Mouse (Mus musculus) small intestine, adult 2 months (tissue): ENCODE measurements around the gene Kif17. TPM values are rescaled to one million over a fixed set of nuclear protein-coding genes. Genes with fewer than 3 reads are reported as not detected.

Experiments
- H3K27ac ChIP-seq: fragments of 200-500 bp; 2 replicates; pipeline ENCODE4 v1.5.1; 2012; ENCODE audit warnings: low read depth, low read length, control low read depth, inconsistent platforms; ENCODE audit not compliant: insufficient read depth
- H3K27me3 ChIP-seq: fragments of 200-500 bp; 2 replicates; pipeline ENCODE4 v1.6.1; 2012; ENCODE audit warnings: mild to moderate bottlenecking, moderate library complexity, low read length, inconsistent platforms; ENCODE audit not compliant: control insufficient read depth, insufficient read depth
- H3K36me3 ChIP-seq: fragments of 200-500 bp; 2 replicates; pipeline ENCODE4 v1.6.1; 2012; ENCODE audit warnings: mild to moderate bottlenecking, low read length, control low read depth, inconsistent platforms; ENCODE audit not compliant: control insufficient read depth, insufficient read depth
- H3K4me1 ChIP-seq: fragments of 200-500 bp; 2 replicates; pipeline ENCODE4 v1.6.1; 2012; ENCODE audit warnings: low read length, inconsistent platforms, mixed read lengths; ENCODE audit not compliant: control insufficient read depth, insufficient read depth, insufficient read length
- H3K4me3 ChIP-seq: fragments of 200-500 bp; 2 replicates; pipeline ENCODE4 v1.5.1; 2012; ENCODE audit warnings: low read depth, mild to moderate bottlenecking, control low read depth, inconsistent platforms, low read length, moderate library complexity
- CTCF ChIP-seq: fragments of 200-500 bp; IDR thresholded peaks from 2 replicates; pipeline ENCODE4 v1.5.1; 2012; ENCODE audit warnings: low read depth, mild to moderate bottlenecking, control low read depth, inconsistent platforms, low read length, moderate library complexity, mixed read lengths; ENCODE audit not compliant: insufficient replicate concordance, insufficient read length; ENCODE audit errors: extremely low read depth
- POLR2A ChIP-seq: fragments of 200-500 bp; IDR thresholded peaks from 2 replicates; pipeline ENCODE4 v1.6.1; 2012; ENCODE audit warnings: low read depth, mild to moderate bottlenecking, control low read depth, inconsistent platforms, low read length, moderate library complexity
- WGBS: fragments of 180-500 bp; shearing (Covaris S2); methylation state at CpG from one replicate; pipeline ENCODE4 v1.1.7; 2018; 5-methylcytosine and 5-hydroxymethylcytosine counted together
- polyA plus RNA-seq: library from polyadenylated mRNA; depleted of rRNA; stranded (reverse); fragments of >200 nt; gene quantifications from 2 replicates; pipeline ENCODE4 v1.2.3, GENCODE M21; 2012

Gene Kif17
- polyA plus RNA-seq, 1 experiment, result 0.19 TPM

DNA sequence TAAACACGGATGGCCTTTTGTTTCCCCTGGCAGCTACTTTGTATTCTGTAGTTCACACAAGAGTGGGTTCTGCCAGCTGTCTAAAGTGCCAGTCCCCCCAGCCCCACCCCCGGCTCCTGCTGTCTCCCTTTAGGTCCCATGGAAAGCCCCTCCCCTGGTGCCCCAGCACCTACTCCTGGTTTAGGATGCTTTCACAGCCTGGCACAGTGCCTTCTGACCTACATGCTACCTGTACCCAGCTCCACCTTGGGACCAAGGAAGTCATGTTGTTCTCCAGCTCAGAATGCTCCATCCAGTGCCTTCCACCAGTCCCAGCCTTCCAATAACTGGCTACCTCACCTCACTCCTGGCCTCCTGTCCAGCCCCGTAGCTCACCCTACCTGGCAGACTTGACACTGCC lies 56.8 kb downstream of the Kif17 start:
- no peak overlapping the region for H3K27ac ChIP-seq
- H3K27me3 ChIP-seq, result no peaks in the 10 kb centered on the region
- H3K36me3 ChIP-seq, result peaks cover 28% of the 10 kb centered on the region
- no peak for TF ChIP-seq CTCF
- TF ChIP-seq POLR2A, result no peak
- no peak overlapping the region for H3K4me3 ChIP-seq
- WGBS, result 80% methylated on average over 3 of the region's 3 CpGs
- peaks cover 14% of the 10 kb centered on the region for H3K4me1 ChIP-seq

DNA sequence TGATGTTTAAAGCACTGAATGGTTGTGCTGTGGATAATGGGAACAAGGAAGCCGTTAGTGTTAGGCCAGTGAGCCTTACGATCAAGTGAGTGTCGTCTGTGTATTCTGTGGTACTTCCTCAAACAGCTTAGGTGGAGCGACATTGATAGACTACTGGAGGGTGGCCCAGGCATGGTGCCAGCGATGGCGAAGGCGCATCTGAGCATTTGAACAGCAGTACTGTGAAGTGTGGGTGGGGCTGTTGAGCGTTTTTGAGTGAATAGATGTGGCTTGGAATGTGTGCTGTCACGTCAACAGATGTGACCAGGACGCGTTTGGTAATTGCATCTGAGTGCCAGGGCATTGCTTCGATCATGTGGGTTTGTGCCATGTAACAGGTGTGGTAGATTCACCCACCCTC lies 57.5 kb downstream of the Kif17 start:
- TF ChIP-seq POLR2A, result no peak
- TF ChIP-seq CTCF, result no peak
- Histone ChIP-seq H3K27ac (no peak overlapping the region), H3K4me1 (peaks cover 14% of the 10 kb centered on the region), H3K4me3 (no peak overlapping the region), H3K36me3 (peaks cover 34% of the 10 kb centered on the region), H3K27me3 (no peaks in the 10 kb centered on the region)
- WGBS, result 50% methylated on average over 12 of the region's 12 CpGs

DNA sequence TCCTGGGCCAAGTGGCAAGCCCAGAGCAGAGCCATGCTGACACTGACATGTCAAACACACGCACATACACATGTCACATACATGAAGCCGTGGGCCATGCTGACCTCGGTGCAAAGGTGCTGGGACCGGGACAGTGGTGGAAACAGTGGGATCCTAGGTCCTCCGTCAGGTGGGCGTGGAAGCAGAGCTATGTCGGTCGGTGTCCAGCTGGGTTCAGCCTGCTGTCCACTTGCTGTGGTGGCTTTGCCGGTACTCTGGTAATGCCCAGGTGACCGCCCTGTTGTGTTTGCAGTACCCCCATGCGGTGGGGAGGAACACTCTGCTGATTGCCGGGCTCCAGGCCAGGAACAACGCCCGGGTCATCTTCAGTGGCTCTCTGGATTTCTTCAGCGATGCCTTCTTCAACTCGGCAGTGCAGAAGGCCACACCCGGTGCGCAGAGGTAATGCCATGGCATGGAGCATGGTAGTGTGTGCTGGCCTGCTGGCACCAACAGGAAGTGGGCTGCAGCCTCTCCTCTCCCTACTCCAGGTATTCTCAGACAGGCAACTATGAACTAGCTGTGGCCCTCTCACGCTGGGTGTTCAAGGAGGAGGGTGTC lies 60.2 kb downstream of the Kif17 start:
- H3K4me3 ChIP-seq, result no peak overlapping the region
- H3K27ac ChIP-seq, result no peak overlapping the region
- H3K27me3 ChIP-seq, result no peaks in the 10 kb centered on the region
- H3K4me1 ChIP-seq, result peaks cover 8% of the 10 kb centered on the region
- 87% methylated on average over 19 of the region's 19 CpGs for WGBS
- peaks cover 49% of the 10 kb centered on the region for H3K36me3 ChIP-seq
- TF ChIP-seq CTCF, result no peak
- no peak for TF ChIP-seq POLR2A

DNA sequence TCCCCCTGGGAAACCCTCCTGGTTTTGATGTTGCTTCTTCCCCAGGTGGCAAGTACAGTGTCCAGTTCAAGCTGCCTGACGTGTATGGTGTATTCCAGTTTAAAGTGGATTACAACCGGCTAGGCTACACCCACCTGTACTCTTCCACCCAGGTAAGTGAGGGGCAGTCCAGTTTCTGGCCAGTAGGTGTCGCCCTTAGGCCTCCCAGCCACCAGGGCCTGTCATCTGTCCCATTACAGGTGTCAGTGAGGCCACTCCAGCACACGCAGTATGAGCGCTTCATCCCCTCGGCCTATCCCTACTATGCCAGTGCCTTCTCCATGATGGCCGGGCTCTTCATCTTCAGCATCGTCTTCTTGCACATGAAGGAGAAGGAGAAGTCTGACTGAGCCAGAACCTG lies 61.4 kb downstream of the Kif17 start:
- H3K27ac ChIP-seq, result no peak overlapping the region
- H3K27me3 ChIP-seq, result no peaks in the 10 kb centered on the region
- peaks cover 5% of the 10 kb centered on the region for H3K4me1 ChIP-seq
- H3K36me3 ChIP-seq, result peaks cover 53% of the 10 kb centered on the region
- H3K4me3 ChIP-seq, result no peak overlapping the region
- WGBS, result 42% methylated on average over 8 of the region's 8 CpGs
- TF ChIP-seq CTCF, result peak; percentile 90; the same call in 1 of the 2 replicates
- TF ChIP-seq POLR2A, result no peak

DNA sequence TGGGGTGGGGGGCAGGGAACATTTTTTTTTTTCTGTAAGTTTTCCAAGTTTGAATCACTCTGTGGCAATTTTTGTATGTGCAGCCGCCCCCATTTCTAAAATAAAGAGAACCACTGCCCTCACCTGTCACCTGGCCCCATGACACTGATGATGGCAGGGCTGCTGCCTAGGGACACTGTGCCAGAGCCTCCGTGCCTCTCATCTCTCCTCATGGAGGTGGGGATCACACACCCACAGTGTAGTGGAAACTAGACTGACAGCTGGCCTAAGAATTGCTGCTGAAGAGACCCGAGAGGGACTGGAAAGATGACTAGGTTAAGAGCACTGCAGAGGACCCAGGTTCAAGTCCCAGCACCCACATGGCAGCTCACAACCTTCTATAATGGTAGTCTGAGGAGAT lies 61.9 kb downstream of the Kif17 start:
- Histone ChIP-seq H3K36me3 (peaks cover 55% of the 10 kb centered on the region), H3K4me1 (peaks cover 5% of the 10 kb centered on the region)
- WGBS, result 88% methylated on average over 3 of the region's 3 CpGs

GRCm38 (mm10) chr4:138313021-138313420 lies 62.8 kb downstream of the Kif17 start:
- no peak for TF ChIP-seq CTCF
- TF ChIP-seq POLR2A, result no peak

More for the DNA sequence above, 61.9 kb downstream of the Kif17 start:
- Histone ChIP-seq H3K4me3 (no peak overlapping the region), H3K27me3 (no peaks in the 10 kb centered on the region), H3K27ac (no peak overlapping the region)
- TF ChIP-seq CTCF (no peak), POLR2A (no peak)

DNA sequence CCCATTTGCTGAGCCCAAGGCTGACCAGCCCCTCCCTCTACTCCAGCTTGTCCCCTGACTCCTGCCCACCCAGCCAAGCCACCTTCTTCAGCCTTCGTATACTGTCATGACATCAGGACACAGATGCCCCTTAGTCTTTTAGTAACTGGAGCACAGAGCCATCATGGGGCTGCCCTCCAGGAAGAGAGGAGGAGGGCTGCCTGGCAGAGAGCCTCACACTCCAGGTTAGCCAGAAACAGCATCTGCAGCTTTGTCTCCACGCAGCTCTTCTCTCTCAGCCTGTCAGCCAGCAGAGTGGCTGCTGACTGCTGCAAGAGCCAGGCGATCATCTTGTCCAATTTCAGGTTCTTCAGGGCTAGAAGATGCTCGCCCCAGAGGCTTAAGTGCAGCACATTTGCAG lies 63.6 kb downstream of the Kif17 start:
- Histone ChIP-seq H3K36me3 (peaks cover 55% of the 10 kb centered on the region), H3K4me1 (no peaks in the 10 kb centered on the region), H3K27me3 (no peaks in the 10 kb centered on the region), H3K4me3 (no peak overlapping the region), H3K27ac (no peak overlapping the region)
- WGBS, result 87% methylated on average over 4 of the region's 4 CpGs
- no peak for TF ChIP-seq POLR2A
- TF ChIP-seq CTCF, result no peak

More at GRCm38 (mm10) chr4:138313021-138313420, 62.8 kb downstream of the Kif17 start:
- Histone ChIP-seq H3K36me3 (peaks cover 57% of the 10 kb centered on the region), H3K4me3 (no peak overlapping the region), H3K4me1 (no peaks in the 10 kb centered on the region), H3K27ac (no peak overlapping the region), H3K27me3 (no peaks in the 10 kb centered on the region)
- 85% methylated on average over 11 of the region's 11 CpGs for WGBS

GRCm38 (mm10) chr4:138315781-138316180 lies 65.5 kb downstream of the Kif17 start:
- WGBS, result 71% methylated on average over 9 of the region's 9 CpGs
- no peaks in the 10 kb centered on the region for H3K27me3 ChIP-seq
- no peak overlapping the region for H3K27ac ChIP-seq
- TF ChIP-seq CTCF (peak; percentile 57; the same call in 1 of the 2 replicates), POLR2A (no peak)
- H3K36me3 ChIP-seq, result peaks cover 46% of the 10 kb centered on the region
- H3K4me3 ChIP-seq, result no peak overlapping the region
- no peaks in the 10 kb centered on the region for H3K4me1 ChIP-seq
